Mouse (Mus musculus) left cerebral cortex, adult 9 months (tissue): Measurements from ENCODE around the gene Phlda1.

Experiments
- DNase-seq, 2 experiments: peaks; one replicate each; pipeline ENCODE4 v3.0.0; 2022; ENCODE audit warnings: low spot score in 2 of 2

Phlda1 gene

GRCm38 (mm10) chr10:111528283-111528682 lies 22.2 kb downstream of the Phlda1 start:
- no peak for DNase-seq

GRCm38 (mm10) chr10:111530398-111530797 lies 24.3 kb downstream of the Phlda1 start:
- no peak for DNase-seq

- DNase-seq, result no peak
Observed at GRCm38 (mm10) chr10:111534691-111535090, 28.6 kb downstream of the Phlda1 start.

- no peak for DNase-seq
Observed at GRCm38 (mm10) chr10:111537410-111537809, 31.3 kb downstream of the Phlda1 start.

- DNase-seq, result peak in 1 of 2 experiments; percentile 82
Observed at GRCm38 (mm10) chr10:111539724-111540324, 33.7 kb downstream of the Phlda1 start.

- no peak for DNase-seq
Observed at GRCm38 (mm10) chr10:111540678-111541077, 34.6 kb downstream of the Phlda1 start.

GRCm38 (mm10) chr10:111543106-111543505 lies 37.0 kb downstream of the Phlda1 start:
- DNase-seq, result peak in 1 of 2 experiments; percentile 34

GRCm38 (mm10) chr10:111543781-111544260 lies 37.7 kb downstream of the Phlda1 start:
- no peak for DNase-seq

GRCm38 (mm10) chr10:111544311-111544710 lies 38.2 kb downstream of the Phlda1 start:
- no peak for DNase-seq

- no peak for DNase-seq
Observed at GRCm38 (mm10) chr10:111545648-111546047, 39.6 kb downstream of the Phlda1 start.

- peak in 1 of 2 experiments; percentile 70 for DNase-seq
Observed at GRCm38 (mm10) chr10:111547881-111548372, 41.8 kb downstream of the Phlda1 start.

- DNase-seq, result no peak
Observed at GRCm38 (mm10) chr10:111550075-111550695, 44.1 kb downstream of the Phlda1 start.

GRCm38 (mm10) chr10:111553695-111554094 lies 47.6 kb downstream of the Phlda1 start:
- no peak for DNase-seq

- no peak for DNase-seq
Observed at GRCm38 (mm10) chr10:111554651-111555050, 48.6 kb downstream of the Phlda1 start.

- DNase-seq, result no peak
Observed at GRCm38 (mm10) chr10:111558211-111558610, 52.1 kb downstream of the Phlda1 start.
